Mouse (Mus musculus): ENCODE data around the gene Rnf216. TPM values are rescaled to one million over a fixed set of nuclear protein-coding genes. Genes with fewer than 3 reads are reported as not detected.

The Rnf216 gene
- 16.9 and 20.6 TPM in 2 replicates for polyA plus RNA-seq (2015; fragmentation: Nextera tagmentation; extraction: Ambion mirVana)

DNA sequence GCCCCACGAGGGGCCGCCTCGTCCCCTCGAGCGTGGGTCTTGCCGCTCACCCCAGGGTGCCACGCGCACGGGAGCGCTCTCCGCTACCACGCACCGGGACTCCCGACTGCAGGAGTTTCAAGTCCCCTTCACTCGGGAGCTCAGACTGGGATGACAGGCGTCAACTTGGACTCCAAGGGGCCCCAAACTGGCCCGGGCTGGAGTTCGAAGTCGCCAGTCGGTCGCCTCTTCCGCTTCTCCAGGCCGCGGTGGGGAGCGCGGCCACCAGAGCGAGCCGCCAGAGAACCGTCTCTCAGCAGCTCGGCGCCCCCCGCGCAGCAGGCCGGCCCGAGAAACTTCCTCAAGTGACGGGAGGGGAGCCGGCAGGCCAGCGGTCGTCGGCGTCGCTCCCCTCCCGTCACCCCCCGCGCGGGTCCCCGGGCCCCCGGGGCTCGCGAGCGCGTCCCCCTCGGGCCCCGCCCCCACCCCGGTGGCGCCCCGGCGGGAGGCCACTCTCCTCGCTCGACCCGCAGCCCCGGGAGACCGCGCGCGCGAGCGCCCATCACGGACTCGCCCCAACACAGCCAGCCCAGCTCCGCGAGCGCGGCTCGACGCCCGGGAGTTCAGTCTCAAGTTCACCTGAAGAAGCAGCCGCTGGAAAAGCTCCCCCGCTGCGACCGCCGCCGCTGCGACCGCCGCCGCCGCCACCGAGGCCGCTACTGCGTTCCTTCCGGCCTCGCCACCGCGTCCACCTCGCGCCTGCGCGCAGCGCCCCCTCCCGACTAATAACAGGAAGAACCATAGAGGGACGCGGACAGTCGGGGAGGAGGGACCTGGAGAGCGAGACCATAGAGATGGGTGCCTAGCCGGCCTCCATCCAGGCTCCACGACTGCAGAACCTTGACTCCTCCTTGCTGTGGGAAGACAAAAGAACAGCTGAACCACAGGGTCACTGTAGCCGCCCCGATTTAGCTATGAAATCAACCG lies at the start of gene Rnf216:
Gene Rnf216 (minus strand): TSS at position 714 of the 966 bp plus-strand sequence.
- 1% methylated on average over 106 of the region's 110 CpGs for WGBS
- H3K4me1 ChIP-seq (replicated peaks; ENCODE audit: control insufficient read depth, insufficient read depth, low read length) = peaks cover 14% of the 10 kb centered on the region
- H3K9ac ChIP-seq (ENCODE audit: low read depth, low read length) = peak within 1 kb of the TSS; percentile 96
- no peaks in the 10 kb centered on the region for H3K36me3 ChIP-seq (ENCODE audit: control insufficient read depth, insufficient read depth)
- H3K27ac ChIP-seq (ENCODE audit: low read depth, low read length) = peak within 1 kb of the TSS; percentile 93
- H3K4me2 ChIP-seq (replicated peaks; ENCODE audit: low read depth) = peak within 1 kb of the TSS; percentile 95
- H3K27me3 ChIP-seq (replicated peaks; ENCODE audit: control insufficient read depth, insufficient read depth, low read length) = no peaks in the 10 kb centered on the region
- ATAC-seq = peak; percentile 95
- H3K4me3 ChIP-seq (ENCODE audit: low read depth, low read length) = peak within 1 kb of the TSS; percentile 94
- peak; percentile 94 for TF ChIP-seq CTCF (IDR thresholded peaks at IDR 0.05; ENCODE audit: low read depth)
- no peaks in the 10 kb centered on the region for H3K9me3 ChIP-seq (ENCODE audit: control insufficient read depth)

DNA sequence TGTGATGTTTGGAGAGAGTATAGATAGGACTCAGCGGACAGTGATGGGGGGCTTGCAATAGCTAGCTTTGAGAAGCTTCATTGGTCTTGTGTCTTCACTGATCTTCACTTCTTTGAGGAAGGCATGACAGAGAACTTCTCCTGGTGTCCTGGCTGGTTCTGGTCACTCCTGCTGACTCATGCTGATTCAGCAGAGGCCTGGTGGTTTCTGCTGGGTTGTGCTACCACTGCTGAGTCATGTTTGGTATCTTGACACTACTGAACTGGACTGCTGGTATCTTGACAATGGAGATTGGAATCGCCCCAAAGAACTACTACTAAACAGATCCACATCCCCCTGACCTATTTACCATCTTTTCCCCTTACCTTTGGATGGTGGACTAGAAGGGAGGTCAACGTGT lies 42.7 kb upstream of the Rnf216 start:
- Histone ChIP-seq H3K9me3 (ENCODE audit: control insufficient read depth) (peaks cover 3% of the 10 kb centered on the region; the same call in 1 of the 2 replicates), H3K36me3 (ENCODE audit: control insufficient read depth, insufficient read depth) (no peaks in the 10 kb centered on the region), H3K9ac (ENCODE audit: low read depth, low read length) (no peak overlapping the region), H3K4me1 (replicated peaks; ENCODE audit: control insufficient read depth, insufficient read depth, low read length) (no peaks in the 10 kb centered on the region), H3K27ac (ENCODE audit: low read depth, low read length) (no peak overlapping the region), H3K4me3 (ENCODE audit: low read depth, low read length) (no peak overlapping the region), H3K4me2 (replicated peaks; ENCODE audit: low read depth) (no peak overlapping the region), H3K27me3 (replicated peaks; ENCODE audit: control insufficient read depth, insufficient read depth, low read length) (peaks cover 33% of the 10 kb centered on the region; the same call in 1 of the 2 replicates)
- no peak for ATAC-seq
- no peak for TF ChIP-seq CTCF (IDR thresholded peaks at IDR 0.05; ENCODE audit: low read depth)
- WGBS = 84% methylated on average over 3 of the region's 3 CpGs

DNA sequence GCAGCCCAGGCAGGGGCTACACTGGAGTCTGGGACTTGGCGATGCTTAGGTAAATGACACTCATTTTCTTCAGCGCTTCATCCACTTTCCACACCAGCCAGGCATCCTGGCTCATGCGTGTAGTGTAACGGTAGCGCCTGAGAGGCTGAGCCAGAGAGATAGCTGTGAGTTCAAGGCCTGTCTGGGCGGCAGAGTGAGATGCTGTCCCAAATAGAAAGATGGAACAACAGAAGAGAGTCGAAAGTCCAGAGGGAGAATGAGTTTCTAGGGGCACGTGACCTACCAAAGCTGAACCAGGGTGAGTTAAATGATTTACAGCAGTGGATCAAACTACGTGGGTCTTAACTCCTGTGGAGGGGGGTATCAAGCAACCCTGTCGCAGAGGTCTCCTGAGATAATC lies 41.0 kb upstream of the Rnf216 start:
- H3K36me3 ChIP-seq (ENCODE audit: control insufficient read depth, insufficient read depth) = no peaks in the 10 kb centered on the region

DNA sequence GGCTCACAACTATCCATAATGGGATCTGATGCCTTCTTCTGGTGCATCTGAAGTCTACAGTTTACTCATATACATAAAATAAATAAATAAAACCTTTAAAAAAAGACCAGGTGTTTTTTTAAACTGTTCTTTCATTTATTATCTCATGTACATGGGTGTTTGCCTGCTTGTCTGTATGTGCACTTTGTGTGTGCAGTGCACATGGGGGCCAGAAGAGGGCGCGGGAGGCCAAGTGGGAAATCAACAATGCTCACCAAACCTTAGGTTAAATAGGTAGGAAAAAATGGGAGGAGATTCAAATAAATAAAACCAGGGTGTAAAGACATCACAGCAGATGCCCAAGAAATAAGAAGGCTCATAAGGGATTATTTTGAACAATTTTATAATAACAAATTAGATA lies 37.2 kb upstream of the Rnf216 start:
- TF ChIP-seq CTCF (IDR thresholded peaks at IDR 0.05; ENCODE audit: low read depth) = no peak
- Histone ChIP-seq H3K4me3 (ENCODE audit: low read depth, low read length) (no peak overlapping the region), H3K36me3 (ENCODE audit: control insufficient read depth, insufficient read depth) (no peaks in the 10 kb centered on the region), H3K4me1 (replicated peaks; ENCODE audit: control insufficient read depth, insufficient read depth, low read length) (no peaks in the 10 kb centered on the region), H3K9ac (ENCODE audit: low read depth, low read length) (no peak overlapping the region), H3K27ac (ENCODE audit: low read depth, low read length) (no peak overlapping the region), H3K4me2 (replicated peaks; ENCODE audit: low read depth) (no peak overlapping the region), H3K27me3 (replicated peaks; ENCODE audit: control insufficient read depth, insufficient read depth, low read length) (0 out of 2 replicates have a peak, but pooled peaks cover 3% of the 10 kb centered on the region), H3K9me3 (ENCODE audit: control insufficient read depth) (peaks cover 3% of the 10 kb centered on the region; the same call in 1 of the 2 replicates)
- no peak for ATAC-seq
- whole genome bisulfite sequencing = 80% methylated on average over 2 of the region's 2 CpGs

More for the DNA sequence above, 41.0 kb upstream of the Rnf216 start:
- no peak overlapping the region for H3K4me3 ChIP-seq (ENCODE audit: low read depth, low read length)
- 86% methylated on average over 10 of the region's 10 CpGs for WGBS
- no peaks in the 10 kb centered on the region for H3K4me1 ChIP-seq (replicated peaks; ENCODE audit: control insufficient read depth, insufficient read depth, low read length)
- ATAC-seq = no peak
- TF ChIP-seq CTCF (IDR thresholded peaks at IDR 0.05; ENCODE audit: low read depth) = no peak
- H3K9ac ChIP-seq (ENCODE audit: low read depth, low read length) = no peak overlapping the region
- no peak overlapping the region for H3K4me2 ChIP-seq (replicated peaks; ENCODE audit: low read depth)
- H3K27me3 ChIP-seq (replicated peaks; ENCODE audit: control insufficient read depth, insufficient read depth, low read length) = peaks cover 28% of the 10 kb centered on the region; the same call in 1 of the 2 replicates
- no peak overlapping the region for H3K27ac ChIP-seq (ENCODE audit: low read depth, low read length)
- H3K9me3 ChIP-seq (ENCODE audit: control insufficient read depth) = peaks cover 3% of the 10 kb centered on the region; the same call in 1 of the 2 replicates

- TF ChIP-seq CTCF (IDR thresholded peaks at IDR 0.05; ENCODE audit: low read depth) = peak; percentile 38
- Histone ChIP-seq H3K4me3 (ENCODE audit: low read depth, low read length) (no peak overlapping the region), H3K27me3 (replicated peaks; ENCODE audit: control insufficient read depth, insufficient read depth, low read length) (no peaks in the 10 kb centered on the region), H3K4me2 (replicated peaks; ENCODE audit: low read depth) (no peak overlapping the region), H3K36me3 (ENCODE audit: control insufficient read depth, insufficient read depth) (no peaks in the 10 kb centered on the region), H3K9ac (ENCODE audit: low read depth, low read length) (no peak overlapping the region), H3K9me3 (ENCODE audit: control insufficient read depth) (peaks cover 3% of the 10 kb centered on the region; the same call in 1 of the 2 replicates), H3K4me1 (replicated peaks; ENCODE audit: control insufficient read depth, insufficient read depth, low read length) (no peaks in the 10 kb centered on the region), H3K27ac (ENCODE audit: low read depth, low read length) (no peak overlapping the region)
- ATAC-seq = no peak
- WGBS = 91% methylated on average over 2 of the region's 2 CpGs
These were observed 36.7 kb upstream of the Rnf216 start for GRCm38 (mm10) chr5:143149536-143149935.

- TF ChIP-seq CTCF (IDR thresholded peaks at IDR 0.05; ENCODE audit: low read depth) = no peak
- Histone ChIP-seq H3K4me3 (ENCODE audit: low read depth, low read length) (no peak overlapping the region), H3K27me3 (replicated peaks; ENCODE audit: control insufficient read depth, insufficient read depth, low read length) (no peaks in the 10 kb centered on the region), H3K9ac (ENCODE audit: low read depth, low read length) (no peak overlapping the region), H3K27ac (ENCODE audit: low read depth, low read length) (no peak overlapping the region), H3K4me1 (replicated peaks; ENCODE audit: control insufficient read depth, insufficient read depth, low read length) (no peaks in the 10 kb centered on the region), H3K4me2 (replicated peaks; ENCODE audit: low read depth) (no peak overlapping the region), H3K36me3 (ENCODE audit: control insufficient read depth, insufficient read depth) (no peaks in the 10 kb centered on the region), H3K9me3 (ENCODE audit: control insufficient read depth) (peaks cover 3% of the 10 kb centered on the region; the same call in 1 of the 2 replicates)
- ATAC-seq = peak; percentile 33
- 71% methylated on average over 5 of the region's 5 CpGs for WGBS
These were observed 35.9 kb upstream of the Rnf216 start for GRCm38 (mm10) chr5:143148661-143149060.
